Mouse (Mus musculus) frontal cortex, postnatal 25 days (tissue): ENCODE data around the gene Fibin.

Experiments
- DNase-seq, 2 experiments: peaks; one replicate each; pipeline ENCODE4 v3.0.0; 2022; ENCODE audit warnings: low spot score in 2 of 2

The Fibin gene

DNA sequence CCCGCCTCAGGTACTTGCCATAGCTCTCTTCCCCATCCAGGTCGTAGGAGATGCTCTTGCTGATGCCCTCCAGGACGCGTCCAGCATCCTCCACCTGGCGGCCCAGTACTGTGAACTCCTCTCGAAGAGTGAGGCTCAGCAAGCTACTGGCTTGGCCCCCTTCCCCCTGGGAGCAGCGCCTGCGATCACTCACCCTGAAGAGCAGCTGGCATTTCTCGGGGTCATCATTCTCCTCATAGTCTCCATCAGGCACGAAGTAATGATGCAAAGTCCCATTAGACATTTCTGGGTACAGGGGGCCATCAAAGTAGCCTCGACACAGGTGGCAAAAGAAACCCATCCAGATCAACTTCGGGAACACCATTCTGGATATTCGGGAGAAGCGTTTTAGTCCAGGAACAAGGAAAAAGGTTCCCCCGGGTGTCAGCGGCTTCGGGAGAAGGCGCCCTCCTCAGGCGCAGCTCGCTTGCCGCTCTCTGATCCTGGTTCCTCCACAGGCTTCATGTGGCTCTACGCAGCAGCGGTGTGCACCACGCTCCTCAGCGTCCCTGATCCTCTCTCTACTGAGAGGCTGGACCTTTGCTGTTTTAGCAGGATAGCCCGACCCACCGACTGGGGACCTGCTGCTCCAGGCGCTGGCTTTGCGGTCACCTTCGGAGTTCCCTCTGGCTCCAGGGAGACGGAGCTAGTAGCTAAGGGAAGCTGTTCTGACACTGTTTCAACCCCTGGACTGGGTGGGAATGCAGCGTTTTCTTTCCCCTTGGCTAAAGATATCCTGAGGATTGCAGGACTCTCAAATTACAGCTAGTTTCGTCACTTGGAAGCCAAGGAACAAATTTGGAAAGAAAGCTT, at the start of gene Fibin:
Gene Fibin (minus strand): TSS at position 752 of the 852 bp plus-strand sequence.
- DNase-seq = peak; percentile 39 to 42

DNA sequence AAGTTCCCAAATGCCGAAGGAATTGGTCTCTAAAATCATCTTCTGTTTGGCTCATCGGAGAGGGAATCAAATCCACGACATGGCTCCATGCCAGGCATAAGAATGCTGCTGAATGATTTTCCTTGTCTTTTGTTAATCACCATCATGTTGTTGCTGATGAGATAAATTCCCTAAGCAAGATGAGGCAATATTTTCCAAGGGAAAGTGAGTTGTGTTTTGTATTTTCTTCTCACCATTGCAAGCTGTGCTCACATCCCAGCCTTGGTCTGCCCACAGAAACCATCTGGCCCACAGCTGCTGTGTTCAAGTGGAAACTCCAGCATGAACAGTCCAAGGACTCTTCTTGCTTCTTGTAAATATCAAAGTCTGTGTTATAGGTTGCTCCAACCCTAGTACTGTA, 48.4 kb upstream of the Fibin start:
- peak in 1 of 2 experiments; percentile 11 for DNase-seq

DNA sequence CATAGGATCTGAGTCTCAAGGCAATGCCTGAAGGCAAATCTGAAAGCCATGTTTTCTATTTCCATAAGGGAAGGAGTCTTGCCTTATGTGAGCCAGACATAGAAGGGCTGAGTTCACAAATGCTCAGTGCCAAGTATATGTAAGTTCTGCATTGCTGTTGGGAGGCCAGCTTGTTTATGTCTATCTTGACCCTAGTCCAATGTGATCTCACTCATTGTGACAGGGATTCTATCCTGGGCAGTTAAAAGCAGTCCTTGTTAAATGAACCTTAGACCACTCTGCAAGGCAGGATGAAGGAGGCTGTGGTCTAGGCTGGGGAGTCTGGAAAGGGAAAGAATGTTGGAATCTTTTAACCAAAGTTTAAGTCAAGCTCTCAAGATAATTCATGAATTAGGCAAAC, 45.8 kb upstream of the Fibin start:
- no peak for DNase-seq

DNA sequence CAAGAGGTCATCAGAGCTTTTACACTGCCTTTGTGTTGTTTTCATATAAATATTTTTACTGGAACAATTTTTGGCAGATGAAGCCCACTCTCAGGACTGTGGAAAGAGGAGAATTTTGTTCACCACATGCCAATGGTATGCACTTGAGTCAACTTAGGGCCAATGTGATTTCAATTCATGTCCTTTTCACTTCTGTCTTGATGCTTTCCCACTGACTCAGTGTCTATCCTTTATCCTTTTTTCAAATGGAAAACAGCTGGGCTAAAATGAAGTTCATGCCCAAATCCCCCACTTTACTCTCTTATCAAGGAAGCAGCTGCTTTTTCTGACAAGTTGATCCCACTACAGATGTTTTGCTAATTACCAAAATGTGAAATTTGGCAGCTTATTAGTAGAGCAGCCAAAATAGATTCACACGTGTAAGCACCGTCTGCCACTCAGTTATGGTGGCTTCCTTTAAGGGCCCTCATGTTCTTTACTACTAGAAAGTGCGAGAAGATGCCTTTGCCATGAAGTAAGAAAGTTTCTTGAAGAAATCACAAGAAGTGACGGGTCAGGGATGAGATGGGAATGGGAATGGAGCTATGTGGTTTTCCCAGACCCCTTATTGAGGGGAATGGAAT, 29.8 kb upstream of the Fibin start:
- no peak for DNase-seq

DNA sequence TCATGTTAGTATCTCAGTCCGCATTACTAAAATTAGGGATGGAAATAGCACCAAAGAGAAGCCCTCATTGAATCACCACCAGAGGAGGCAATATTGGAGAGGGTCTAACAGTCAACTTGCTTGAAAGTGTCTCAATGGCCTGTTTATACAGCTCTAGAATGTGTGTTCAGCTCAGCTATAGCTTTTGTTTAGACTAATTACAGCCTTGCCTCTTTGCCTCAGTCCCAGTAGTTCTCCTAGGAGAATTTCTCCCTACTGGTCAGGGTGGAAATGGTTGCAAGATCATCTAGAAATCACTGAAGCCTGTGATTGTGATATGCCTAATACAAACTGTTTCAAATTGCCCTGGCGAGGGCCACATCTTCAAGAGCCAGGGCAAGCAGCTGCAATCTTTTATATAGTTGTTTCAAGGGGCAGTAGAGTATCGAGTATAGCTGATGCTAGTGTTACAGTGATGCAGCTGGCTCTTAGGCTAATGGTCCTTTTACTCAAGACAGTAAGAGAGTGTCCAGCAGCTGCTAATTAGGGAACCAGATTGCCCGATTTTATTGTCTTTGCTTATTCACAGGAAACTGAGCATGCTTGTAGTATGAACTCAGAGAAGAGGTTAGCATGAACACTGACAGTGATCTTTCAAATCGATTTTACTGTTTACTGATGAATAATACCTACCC, 27.9 kb upstream of the Fibin start:
- DNase-seq = no peak

DNA sequence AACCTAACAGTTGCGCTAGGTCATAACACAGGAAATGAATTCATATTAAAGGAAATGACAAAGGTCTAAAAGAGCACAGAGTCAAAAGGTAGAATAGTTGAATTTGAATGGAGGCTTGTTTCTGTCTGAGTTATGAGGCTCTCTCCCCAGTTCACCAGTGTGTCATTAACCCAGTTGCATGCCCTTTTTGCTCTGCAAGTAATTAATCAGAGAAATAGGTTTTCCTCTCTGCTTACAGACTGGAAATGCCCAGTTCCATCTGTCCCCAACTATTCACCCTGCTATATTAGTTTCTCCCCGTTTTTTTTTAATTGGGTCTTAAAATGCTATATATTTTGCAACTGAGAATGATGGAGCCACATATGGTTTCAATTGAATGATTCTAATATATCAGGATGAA, 16.8 kb upstream of the Fibin start:
- DNase-seq = no peak

DNA sequence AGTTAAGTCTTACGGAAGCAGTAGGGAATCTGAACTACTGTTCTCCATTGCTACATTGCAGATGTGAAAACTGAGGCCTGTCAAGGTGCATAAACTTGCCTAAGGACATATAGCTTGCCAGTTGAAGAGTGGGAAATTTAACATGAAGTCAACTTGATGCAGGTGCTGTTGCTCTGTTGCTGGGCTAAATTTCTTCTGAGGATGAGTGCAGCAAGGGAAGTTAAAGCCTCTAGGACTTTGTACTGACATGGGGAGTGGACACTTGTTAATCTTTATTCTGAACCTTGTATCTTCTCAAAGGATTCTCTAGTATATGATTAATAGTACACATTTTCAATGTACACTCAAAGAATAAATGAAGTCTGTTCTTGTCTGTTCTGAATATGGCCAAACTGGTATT, 13.7 kb upstream of the Fibin start:
- DNase-seq = no peak

DNA sequence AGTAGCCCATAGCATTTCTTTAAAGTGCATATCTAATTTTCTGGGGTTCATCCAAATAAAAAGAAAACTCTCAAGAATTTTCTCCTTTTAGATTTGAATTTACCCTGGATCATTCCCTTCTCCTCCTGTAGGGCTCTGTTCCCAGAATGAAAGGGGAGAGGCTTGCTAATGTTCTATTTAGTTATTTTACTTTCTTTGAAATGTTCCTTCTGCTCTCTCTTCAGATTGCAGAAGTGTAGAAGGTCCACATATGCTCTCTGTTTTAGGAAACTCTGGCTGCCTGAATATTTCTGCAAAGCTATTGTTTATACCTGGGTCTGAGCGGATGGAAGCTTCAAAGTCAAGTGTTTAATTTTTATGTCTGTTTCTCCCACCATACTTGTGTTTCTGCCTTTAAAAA, 12.5 kb upstream of the Fibin start:
- DNase-seq = no peak

DNA sequence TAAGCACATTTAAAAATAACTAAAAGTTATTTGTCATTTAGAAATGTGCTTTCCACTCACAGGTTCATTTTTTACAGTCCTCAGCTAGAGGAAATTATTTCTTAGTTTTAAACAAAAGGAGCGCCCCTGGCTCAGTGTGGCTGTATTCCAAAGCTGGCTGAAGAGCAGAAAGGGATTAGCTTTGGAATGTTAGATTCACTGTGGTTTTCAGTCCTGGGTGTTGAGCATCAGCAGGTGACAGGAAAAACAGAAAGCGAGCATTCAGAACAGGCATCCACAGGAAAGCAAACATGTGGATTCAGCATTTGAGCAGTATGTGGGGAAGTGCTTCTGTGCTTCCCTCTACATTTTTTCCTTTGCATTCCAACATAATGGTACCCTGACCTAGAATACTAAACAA, 10.2 kb upstream of the Fibin start:
- no peak for DNase-seq

DNA sequence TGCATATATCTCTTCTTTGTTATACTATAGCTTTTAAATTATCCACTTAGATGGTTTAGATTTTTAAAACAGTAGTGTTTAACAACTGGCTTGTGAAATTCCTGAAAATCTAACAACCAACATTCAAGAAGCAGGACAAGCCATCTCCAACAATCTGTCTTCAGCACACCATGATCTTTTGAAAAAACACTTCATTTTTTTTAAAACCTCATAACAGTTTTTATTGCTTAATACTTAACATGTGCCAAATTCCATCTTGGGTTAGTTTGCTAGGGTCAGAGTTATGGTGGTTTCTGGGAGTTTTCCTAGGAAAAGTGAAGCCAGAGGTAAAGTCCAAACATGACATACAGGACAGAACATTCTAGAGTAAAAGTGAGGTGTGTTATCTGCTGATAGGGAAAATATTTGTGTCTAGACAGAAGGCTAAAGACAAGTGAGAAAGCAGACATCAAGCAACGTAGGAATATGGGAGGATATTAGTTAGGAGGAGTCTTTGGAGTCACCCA, 4.5 kb upstream of the Fibin start:
- DNase-seq = no peak

DNA sequence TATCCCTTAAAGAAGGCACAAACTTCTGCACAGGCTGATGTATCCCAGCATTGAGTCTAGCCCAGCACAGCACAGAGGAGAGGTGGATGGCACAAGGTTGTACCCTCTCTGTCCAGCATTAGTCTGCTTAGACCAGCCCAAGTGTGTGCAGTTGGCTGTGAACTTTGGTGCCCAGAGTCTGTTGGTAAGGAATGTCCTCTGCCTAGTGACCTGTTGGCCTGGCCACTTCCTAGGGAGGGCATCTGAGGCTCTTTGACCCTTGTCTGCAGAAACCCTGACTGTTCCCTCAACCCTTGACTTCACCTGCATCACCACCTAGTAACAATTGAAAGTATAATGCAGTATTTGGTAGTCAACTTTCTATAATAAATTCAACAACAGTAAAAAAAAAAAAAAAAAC, 2.4 kb upstream of the Fibin start:
- DNase-seq = no peak

DNA sequence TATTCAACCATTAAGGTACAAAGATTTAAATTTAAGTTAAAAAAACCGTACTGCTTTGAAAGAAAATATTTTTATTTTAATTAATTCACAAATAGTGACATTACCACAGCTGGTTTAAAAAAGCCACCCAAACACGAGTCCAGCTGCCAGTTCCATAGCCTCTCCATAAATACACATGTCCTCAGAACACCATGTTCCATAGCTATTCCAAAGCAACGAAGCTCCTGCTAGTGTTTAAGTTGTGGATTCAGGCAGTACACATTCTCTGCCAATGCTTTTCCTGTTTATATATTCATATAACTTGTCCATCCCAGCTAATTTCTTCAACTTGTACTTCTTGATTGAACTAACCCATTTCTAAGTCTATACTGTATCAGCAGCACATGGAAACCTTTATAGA, 872 bp upstream of the Fibin start:
- DNase-seq = no peak

DNA sequence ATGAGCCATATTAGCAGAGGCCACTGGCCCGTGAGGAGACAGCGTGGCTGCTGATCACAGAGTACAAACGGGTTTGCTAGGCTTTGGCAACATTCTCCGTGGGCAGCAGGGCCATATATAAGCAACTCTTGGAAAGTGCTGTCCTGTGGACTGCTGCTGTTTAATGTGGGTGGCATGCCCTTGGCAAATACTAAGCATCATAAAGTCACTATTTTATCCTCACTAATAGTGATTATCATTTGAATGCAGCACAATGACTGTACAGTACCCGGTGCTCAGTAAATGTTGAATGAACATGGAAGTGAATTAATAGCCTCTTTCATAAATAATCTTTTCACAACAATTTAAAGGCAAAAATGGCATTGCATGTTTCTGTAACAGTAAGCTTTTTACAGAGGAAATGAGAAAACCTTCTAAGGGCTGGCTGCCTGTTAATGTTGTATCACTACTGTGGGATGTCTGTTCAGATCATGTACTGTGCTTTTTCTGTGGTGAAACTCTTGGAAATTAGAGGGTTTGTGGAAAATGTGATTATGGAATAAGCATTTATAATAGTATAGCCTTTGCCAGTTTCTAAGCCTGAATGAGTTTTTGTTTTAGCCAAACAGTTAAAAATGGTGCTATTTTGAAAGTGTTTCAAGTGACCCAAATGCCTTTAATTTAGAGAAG, 9.5 kb downstream of the Fibin start:
- no peak for DNase-seq

DNA sequence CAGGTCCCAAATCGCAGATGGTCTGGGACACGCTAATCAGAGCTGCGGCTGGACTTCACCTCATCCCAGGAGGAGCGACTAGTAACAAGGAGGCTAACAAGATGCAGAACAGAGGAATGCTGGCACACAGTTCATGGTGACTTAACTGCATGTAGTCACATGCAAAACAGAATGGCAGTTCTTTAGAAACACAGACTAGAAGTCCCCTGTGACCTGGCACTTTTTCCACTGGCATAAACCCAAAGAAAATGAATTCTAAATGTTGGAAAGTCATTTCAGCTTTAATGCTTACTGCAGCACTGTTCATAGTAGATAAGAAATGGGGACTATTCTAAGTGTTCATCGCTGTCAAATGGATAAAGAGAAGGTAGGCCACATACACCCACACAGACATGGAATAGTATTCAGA, 11.1 kb downstream of the Fibin start:
- DNase-seq = no peak

DNA sequence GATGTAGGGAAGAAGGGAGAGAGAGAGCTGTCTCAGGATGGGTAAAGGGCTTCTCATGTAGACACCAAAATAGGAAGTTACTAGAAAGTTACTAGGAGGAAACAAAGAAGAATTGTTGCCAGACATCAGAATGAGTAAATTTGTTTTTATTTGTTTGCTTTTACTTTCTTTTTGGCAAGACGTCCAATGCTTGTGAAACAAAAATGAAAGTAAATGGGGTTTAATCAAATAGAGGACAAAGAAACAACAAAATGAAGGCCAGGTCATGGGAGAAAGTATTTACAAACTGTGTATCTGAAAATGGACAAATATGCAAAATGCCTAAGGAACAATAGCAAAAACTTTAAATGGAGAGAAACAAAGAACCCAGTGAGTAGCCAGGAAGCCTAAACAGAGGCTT, 11.6 kb downstream of the Fibin start:
- DNase-seq = no peak

DNA sequence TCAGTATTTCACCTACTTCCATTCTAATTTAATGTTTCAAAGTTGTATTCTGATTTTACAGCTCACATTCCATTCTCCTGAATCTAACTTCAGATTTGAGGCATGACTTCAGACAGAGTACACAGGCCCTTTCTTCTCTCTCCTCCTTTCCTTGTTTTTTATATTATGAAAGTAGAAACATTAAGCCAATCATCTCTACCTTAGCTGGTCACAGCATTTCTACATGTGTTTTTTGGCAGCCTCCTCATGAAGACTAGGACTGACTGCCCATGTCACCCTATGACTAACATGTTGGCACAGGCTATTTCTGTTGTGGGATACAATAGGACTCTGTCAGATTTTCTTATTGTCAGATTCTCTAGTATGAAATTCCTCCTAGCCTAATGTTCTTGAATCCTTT, 34.0 kb downstream of the Fibin start:
- no peak for DNase-seq

DNA sequence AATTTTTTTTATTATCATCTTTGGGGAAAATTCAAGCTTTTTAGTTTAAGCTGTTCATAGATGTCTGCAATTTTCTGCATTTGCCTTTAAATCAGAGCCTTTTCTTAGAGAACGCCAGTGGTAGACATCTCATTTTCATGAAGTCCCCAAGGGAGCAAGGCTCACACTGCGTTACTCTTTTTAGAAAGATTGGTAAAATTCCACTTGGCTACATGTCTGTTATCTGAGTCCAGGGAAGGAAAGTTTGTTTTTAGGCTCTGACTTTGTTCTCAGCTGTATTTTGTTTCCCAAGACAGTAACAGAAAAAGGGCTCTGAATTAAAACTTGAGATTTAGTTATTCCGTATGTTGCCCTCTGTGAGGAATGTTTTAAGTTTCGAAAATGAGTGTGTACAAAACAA, 43.0 kb downstream of the Fibin start:
- DNase-seq = no peak

DNA sequence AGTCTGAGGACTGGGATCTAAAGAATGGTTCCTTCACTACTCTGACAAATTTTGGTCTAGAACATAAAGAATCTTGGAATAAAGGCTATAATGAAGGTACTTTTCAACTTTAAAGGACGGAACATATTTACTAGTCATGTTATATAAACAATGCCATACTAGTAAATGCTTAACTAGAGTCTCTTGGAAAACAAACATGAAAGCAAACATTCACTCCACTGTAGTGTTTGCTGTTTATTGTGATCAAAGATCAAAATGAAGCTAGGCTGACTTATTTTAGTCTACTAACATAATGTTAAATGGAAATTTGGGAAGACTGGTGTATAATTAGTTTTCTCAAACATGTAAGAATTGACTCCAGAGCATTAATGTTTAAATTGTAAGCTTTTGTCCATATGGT, 43.7 kb downstream of the Fibin start:
- no peak for DNase-seq

DNA sequence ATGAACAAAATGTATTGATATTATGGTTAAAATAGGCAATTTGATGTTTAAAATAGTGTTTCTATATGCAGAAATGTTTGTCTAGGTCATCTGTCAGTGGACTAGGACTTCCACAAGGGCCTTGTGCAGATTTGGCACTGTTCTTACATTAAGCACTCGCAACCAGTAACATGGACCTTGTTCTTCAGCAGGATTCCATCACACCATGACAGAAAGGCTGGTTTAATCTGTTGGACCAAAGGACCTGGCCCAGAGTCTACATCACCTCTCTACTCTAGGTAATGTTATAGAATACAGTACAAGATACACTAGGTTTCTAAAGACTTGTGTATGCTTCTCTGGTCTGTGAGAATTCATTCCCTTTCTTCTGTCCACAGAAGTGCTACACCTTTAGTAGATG, 44.3 kb downstream of the Fibin start:
- DNase-seq = no peak

DNA sequence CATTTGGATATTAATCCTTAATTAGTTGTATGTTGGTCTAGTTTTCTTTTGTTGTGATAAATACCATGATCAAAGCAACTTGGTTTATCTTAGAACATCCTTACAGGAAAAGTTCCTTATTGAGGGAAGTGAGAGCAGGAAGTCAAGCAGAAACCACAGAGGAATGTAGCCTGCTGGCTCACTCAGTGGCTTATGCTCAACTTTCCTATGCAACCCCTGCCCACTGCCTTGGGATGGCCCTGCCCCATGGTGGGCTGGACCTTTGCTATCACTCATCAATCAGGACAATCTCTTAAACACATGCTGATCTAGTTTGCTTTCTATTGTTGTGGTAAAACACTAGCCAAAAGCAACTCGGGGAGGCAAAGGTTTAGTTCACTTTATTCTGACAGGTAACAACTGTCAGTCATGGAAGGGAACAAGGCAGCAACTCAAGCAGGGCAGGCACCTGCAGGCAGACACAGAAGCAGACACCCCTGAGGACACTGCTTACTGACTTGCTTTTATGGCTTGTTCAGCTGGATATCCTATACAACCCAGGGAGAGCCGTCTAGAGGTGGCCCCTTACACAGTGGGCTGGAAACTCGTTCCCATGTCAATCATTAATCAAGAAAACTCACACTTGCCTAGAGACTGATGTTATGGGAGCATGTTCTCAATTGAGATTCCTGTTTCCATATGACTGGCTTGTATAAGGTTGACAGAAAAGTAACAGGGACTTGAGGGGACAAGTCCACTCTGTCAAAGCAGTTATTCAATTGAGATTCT, 46.7 kb downstream of the Fibin start:
- no peak for DNase-seq

DNA sequence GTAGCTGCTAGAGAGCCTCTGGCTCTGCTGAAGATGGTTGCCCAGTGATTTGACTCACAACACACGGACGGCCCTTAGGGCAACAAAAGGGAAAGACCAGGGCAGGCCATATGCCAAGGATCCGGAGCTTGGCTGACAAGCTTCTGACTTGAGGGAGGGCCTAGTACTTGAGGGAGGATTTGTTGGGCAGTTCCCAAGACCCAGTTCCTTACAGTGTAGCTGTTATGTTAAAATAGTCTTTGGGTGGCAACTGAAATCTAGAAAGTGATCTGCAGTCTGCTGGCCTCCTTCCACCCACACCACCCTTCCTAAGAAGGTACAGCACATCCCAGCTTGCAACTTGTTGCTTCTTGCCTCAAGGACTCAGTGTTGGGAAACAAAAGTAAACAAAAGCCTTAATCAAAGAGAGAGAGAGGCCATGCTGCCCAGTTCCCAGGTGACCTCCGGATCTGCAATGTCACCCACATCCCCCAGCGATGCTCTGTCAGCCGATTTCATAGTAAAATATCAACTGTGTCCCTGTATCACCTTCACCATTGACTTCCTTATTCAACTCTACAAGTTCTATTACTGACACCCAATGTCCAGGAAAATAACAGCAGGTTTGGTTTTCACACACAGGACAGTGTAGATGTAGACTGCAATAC, 48.4 kb downstream of the Fibin start, which contains the start of gene Bbox1:
Gene Bbox1 (minus strand): TSS at position 52 of the 647 bp plus-strand sequence.
- no peak for DNase-seq
